Comparison of ENCODE assay signal across 8 mouse cellular contexts in the genomic region with DNA sequence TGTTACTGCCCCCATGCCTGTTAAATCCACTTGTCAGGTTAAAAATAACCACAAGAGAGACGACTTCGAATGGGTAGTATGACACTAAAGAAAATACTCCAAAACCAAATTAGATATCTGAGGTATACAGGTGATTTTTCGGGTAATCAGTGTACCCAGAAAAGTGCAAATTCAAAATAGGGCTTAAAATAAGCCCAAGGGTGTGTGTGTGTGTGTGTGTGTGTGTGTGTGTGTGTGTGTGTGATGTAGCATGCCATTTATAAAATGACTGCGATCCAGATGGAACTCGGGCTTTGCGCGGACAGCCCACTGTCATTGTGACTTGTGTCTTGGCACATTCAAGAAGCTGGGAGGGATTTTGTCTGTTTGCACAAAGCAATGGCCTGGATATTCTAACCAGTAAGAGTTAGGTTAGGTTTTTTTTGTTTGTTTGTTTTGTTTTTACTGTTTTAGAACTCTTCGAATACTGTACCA. TPM values are rescaled to one million over a fixed set of nuclear protein-coding genes. Genes with fewer than 3 reads are reported as not detected.
DNase-seq lines count a peak whose midpoint lies in the region; ATAC-seq lines count a peak whose summit lies in the region.

No protein-coding gene starts in this region.

- H3K9me3 ChIP-seq in megakaryocyte, embryonic 14.5 days: no peaks in the 10 kb centered on the region
- no peaks in the 10 kb centered on the region for H3K9me3 ChIP-seq in heart, embryonic 11.5 days (replicated peaks; ENCODE audit: control insufficient read depth, low read length)
- no peaks in the 10 kb centered on the region for H3K9me3 ChIP-seq in limb, embryonic 10.5 days (replicated peaks)
- no peaks in the 10 kb centered on the region for H3K9me3 ChIP-seq in midbrain, embryonic 14.5 days (ENCODE audit: control insufficient read depth, low read length)

- no peak for ATAC-seq in megakaryocyte, adult 5-6 weeks (ENCODE audit: poor library complexity, severe bottlenecking)
- no peak for ATAC-seq in heart, embryonic 11.5 days (replicated peaks; ENCODE audit: insufficient number of reproducible peaks, low FRiP score, low TSS enrichment)
- no peak for ATAC-seq in midbrain, embryonic 14.5 days (ENCODE audit: low FRiP score, low TSS enrichment)

- H3K9ac ChIP-seq in heart, embryonic 11.5 days (ENCODE audit: low read depth, low read length): peak overlapping the region; percentile 99
- peak overlapping the region; percentile 86 for H3K9ac ChIP-seq in midbrain, embryonic 14.5 days (replicated peaks; ENCODE audit: low read length)

- H3K27me3 ChIP-seq in megakaryocyte, embryonic 14.5 days (replicated peaks): no peaks in the 10 kb centered on the region
- no peaks in the 10 kb centered on the region for H3K27me3 ChIP-seq in heart, embryonic 11.5 days (ENCODE audit: control insufficient read depth, insufficient read depth, low read length)
- H3K27me3 ChIP-seq in limb, embryonic 10.5 days (ENCODE audit: low read depth, poor library complexity, severe bottlenecking): no peaks in the 10 kb centered on the region
- no peaks in the 10 kb centered on the region for H3K27me3 ChIP-seq in midbrain, embryonic 14.5 days (ENCODE audit: control insufficient read depth, insufficient read depth, low read length)

- DNase-seq in cerebellum, adult 9-11 months: peak; percentile 52
- no peak for DNase-seq in limb, embryonic 10.5 days (ENCODE audit: low spot score)
- peak; percentile 50 for DNase-seq in midbrain, embryonic 14.5 days
- no peak for DNase-seq in testis, postnatal 14 days (ENCODE audit: low spot score)
- DNase-seq in urinary bladder, postnatal 36 days (ENCODE audit: low spot score in 2 of 2): no peak

- H3K36me3 ChIP-seq in megakaryocyte, embryonic 14.5 days (replicated peaks; ENCODE audit: low read length): peaks cover 3% of the 10 kb centered on the region
- H3K36me3 ChIP-seq in heart, embryonic 11.5 days (ENCODE audit: control insufficient read depth, insufficient read depth, low read length): no peaks in the 10 kb centered on the region
- H3K36me3 ChIP-seq in limb, embryonic 10.5 days: peaks cover 12% of the 10 kb centered on the region
- H3K36me3 ChIP-seq in midbrain, embryonic 14.5 days (ENCODE audit: control insufficient read depth, insufficient read depth, low read length): no peaks in the 10 kb centered on the region

- WGBS in heart, embryonic 11.5 days (ENCODE audit: insufficient replicate concordance): 13% methylated on average over 8 of the region's 8 CpGs
- WGBS in limb, embryonic 10.5 days: 23% methylated on average over 8 of the region's 8 CpGs
- WGBS in midbrain, embryonic 14.5 days: 12% methylated on average over 8 of the region's 8 CpGs

- H3K27ac ChIP-seq in heart, embryonic 11.5 days (ENCODE audit: low read depth, low read length): peak overlapping the region; percentile 96
- H3K27ac ChIP-seq in limb, embryonic 10.5 days: peak overlapping the region; percentile 93
- peak overlapping the region; percentile 91 for H3K27ac ChIP-seq in midbrain, embryonic 14.5 days (replicated peaks; ENCODE audit: low read depth, low read length)

- H3K4me3 ChIP-seq in megakaryocyte, embryonic 14.5 days (replicated peaks): peak overlapping the region; percentile 99
- peak overlapping the region; percentile 87 for H3K4me3 ChIP-seq in heart, embryonic 11.5 days (ENCODE audit: low read depth, low read length)
- H3K4me3 ChIP-seq in limb, embryonic 10.5 days: peak overlapping the region; percentile 82
- H3K4me3 ChIP-seq in midbrain, embryonic 14.5 days (replicated peaks; ENCODE audit: low read depth, low read length): peak overlapping the region; percentile 99

- peak overlapping the region; percentile 80 for H3K4me2 ChIP-seq in heart, embryonic 11.5 days
- peak overlapping the region; percentile 80 for H3K4me2 ChIP-seq in midbrain, embryonic 14.5 days (ENCODE audit: low read length)

- peaks cover 44% of the 10 kb centered on the region for H3K4me1 ChIP-seq in megakaryocyte, embryonic 14.5 days
- peaks cover 11% of the 10 kb centered on the region for H3K4me1 ChIP-seq in heart, embryonic 11.5 days (ENCODE audit: control insufficient read depth, insufficient read depth, low read length)
- peaks cover 15% of the 10 kb centered on the region for H3K4me1 ChIP-seq in limb, embryonic 10.5 days
- H3K4me1 ChIP-seq in midbrain, embryonic 14.5 days (ENCODE audit: control insufficient read depth, insufficient read depth, low read length): peaks cover 14% of the 10 kb centered on the region

RNA-seq across cellular contexts. Expression of a gene that starts 1.1 kb away (rescaled TPM):
- 8.9 and 9.8 TPM in 2 replicates for polyA plus RNA-seq in megakaryocyte, embryonic 14.5 days (2012; ENCODE audit: insufficient read depth, low replicate concordance)
- 38.5 and 42.0 TPM in 2 replicates for total RNA-seq in megakaryocyte, adult 5-6 weeks (2015)
- total RNA-seq in megakaryocyte, adult 5-6 weeks (2017): 65.1 and 87.4 TPM in 2 replicates
- 101 and 103 TPM in 2 replicates for polyA plus RNA-seq in heart, embryonic 11.5 days (2014; fragmentation: Nextera tagmentation; extraction: Ambion mirVana)
- 80.4 and 80.8 TPM in 2 replicates for polyA plus RNA-seq in limb, embryonic 10.5 days (2016; fragmentation: Nextera tagmentation; extraction: Ambion mirVana)
- polyA plus RNA-seq in midbrain, embryonic 14.5 days (2014; fragmentation: Nextera tagmentation; extraction: Ambion mirVana): 77.1 and 113 TPM in 2 replicates

RNA-seq across cellular contexts. Expression of a gene that starts 23.4 kb away (rescaled TPM):
- polyA plus RNA-seq in megakaryocyte, embryonic 14.5 days (2012; ENCODE audit: insufficient read depth, low replicate concordance): 11.3 and 45.4 TPM in 2 replicates
- total RNA-seq in megakaryocyte, adult 5-6 weeks (2015): 23.9 and 24.6 TPM in 2 replicates
- total RNA-seq in megakaryocyte, adult 5-6 weeks (2017): 49.8 and 70.7 TPM in 2 replicates
- polyA plus RNA-seq in heart, embryonic 11.5 days (2014; fragmentation: Nextera tagmentation; extraction: Ambion mirVana): 13.7 and 18.6 TPM in 2 replicates
- polyA plus RNA-seq in limb, embryonic 10.5 days (2016; fragmentation: Nextera tagmentation; extraction: Ambion mirVana): 21.8 and 26.3 TPM in 2 replicates
- 35.0 and 35.4 TPM in 2 replicates for polyA plus RNA-seq in midbrain, embryonic 14.5 days (2014; fragmentation: Nextera tagmentation; extraction: Ambion mirVana)

RNA-seq across cellular contexts. Expression of a gene that starts 23.5 kb away (rescaled TPM):
- polyA plus RNA-seq in megakaryocyte, embryonic 14.5 days (2012; ENCODE audit: insufficient read depth, low replicate concordance): 12.4 TPM in 1 of 2 replicates, not detected in the other
- total RNA-seq in megakaryocyte, adult 5-6 weeks (2015): 24.4 and 38.1 TPM in 2 replicates
- 18.8 and 25.6 TPM in 2 replicates for total RNA-seq in megakaryocyte, adult 5-6 weeks (2017)
- 52.8 and 53.7 TPM in 2 replicates for polyA plus RNA-seq in heart, embryonic 11.5 days (2014; fragmentation: Nextera tagmentation; extraction: Ambion mirVana)
- polyA plus RNA-seq in limb, embryonic 10.5 days (2016; fragmentation: Nextera tagmentation; extraction: Ambion mirVana): 58.8 and 58.9 TPM in 2 replicates
- polyA plus RNA-seq in midbrain, embryonic 14.5 days (2014; fragmentation: Nextera tagmentation; extraction: Ambion mirVana): 50.4 and 56.4 TPM in 2 replicates

Comparison
In these comparisons a context has a peak if more than half of its experiments do, and no peak if none do; other contexts are left out.
1. DNase-seq: peak in cerebellum, adult 9-11 months (single experiment) and midbrain, embryonic 14.5 days (single experiment); none in limb, embryonic 10.5 days (single experiment), testis, postnatal 14 days (single experiment) and urinary bladder, postnatal 36 days (0 of 2).
2. Peak in every context shown above with its lines, with median percentiles within 50 percentile points of each other: H3K4me3 ChIP-seq and H3K27ac ChIP-seq.